Mouse (Mus musculus): ENCODE data around the gene Hspa8. TPM values are rescaled to one million over a fixed set of nuclear protein-coding genes. Genes with fewer than 3 reads are reported as not detected.
"Not testable (repeated sequence)": the region's sequence is repeated elsewhere in the genome, so short reads cannot be mapped to it uniquely, and the experiment has no call there.

The Hspa8 gene
- polyA plus RNA-seq, 1 experiment from 2014 or later = 3,041 TPM

DNA sequence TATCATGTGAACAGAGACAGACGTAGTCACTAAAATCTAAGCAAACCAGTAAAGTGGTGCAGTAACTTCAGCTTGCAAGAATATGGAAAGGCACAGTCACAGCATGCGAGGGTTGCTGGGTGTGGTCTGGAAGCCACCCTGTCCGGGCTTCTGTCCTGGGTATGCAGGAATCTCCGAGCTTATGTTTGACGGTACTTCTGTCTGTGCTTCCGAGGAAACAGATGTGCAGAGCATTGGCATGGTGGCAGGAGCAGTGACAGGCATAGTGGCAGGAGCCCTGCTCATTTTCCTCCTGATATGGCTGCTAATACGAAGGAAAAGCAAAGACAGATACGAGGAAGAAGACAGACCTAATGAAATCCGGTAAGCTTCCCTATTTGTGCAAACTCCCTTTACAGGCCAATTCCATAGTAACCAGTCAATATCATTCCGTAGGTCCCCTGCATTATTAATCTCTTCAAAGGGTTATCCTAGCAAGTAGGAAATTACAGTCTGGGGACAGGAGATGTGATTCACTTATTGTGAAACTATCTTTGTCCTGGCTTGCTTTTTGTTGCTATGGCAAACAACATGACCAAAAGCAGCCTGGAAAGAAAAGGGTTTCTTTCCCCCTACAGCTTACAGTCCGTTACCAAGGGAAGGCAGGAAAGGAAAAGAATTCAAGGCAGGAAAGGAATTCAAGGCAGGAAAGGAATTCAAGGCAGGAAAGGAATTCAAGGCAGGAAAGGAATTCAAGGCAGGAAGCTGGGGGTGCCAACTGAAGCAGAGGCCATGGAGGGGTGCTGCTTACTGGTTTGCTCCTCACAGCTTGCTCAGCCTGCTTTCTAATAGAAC is 19.7 kb upstream of the Hspa8 start:
- H3K4me3 ChIP-seq (replicated peaks; ENCODE audit: low read depth, low read length) = no peak overlapping the region
- no peak overlapping the region for H3K27ac ChIP-seq (replicated peaks; ENCODE audit: low read depth, low read length)
- H3K27me3 ChIP-seq (ENCODE audit: control insufficient read depth, insufficient read depth, low read length) = no peaks in the 10 kb centered on the region
- DNase-seq = no peak
- no peaks in the 10 kb centered on the region for H3K9me3 ChIP-seq (ENCODE audit: control insufficient read depth, low read length)
- H3K4me1 ChIP-seq (ENCODE audit: control insufficient read depth, insufficient read depth, low read length) = peaks cover 22% of the 10 kb centered on the region
- peaks cover 12% of the 10 kb centered on the region for H3K36me3 ChIP-seq (ENCODE audit: control insufficient read depth, insufficient read depth, low read length)
- no peak overlapping the region for H3K4me2 ChIP-seq (ENCODE audit: low read length)
- no peak for ATAC-seq (ENCODE audit: low FRiP score, low TSS enrichment)
- WGBS = 65% methylated on average over 11 of the region's 11 CpGs
- H3K9ac ChIP-seq (replicated peaks; ENCODE audit: low read length) = no peak overlapping the region

DNA sequence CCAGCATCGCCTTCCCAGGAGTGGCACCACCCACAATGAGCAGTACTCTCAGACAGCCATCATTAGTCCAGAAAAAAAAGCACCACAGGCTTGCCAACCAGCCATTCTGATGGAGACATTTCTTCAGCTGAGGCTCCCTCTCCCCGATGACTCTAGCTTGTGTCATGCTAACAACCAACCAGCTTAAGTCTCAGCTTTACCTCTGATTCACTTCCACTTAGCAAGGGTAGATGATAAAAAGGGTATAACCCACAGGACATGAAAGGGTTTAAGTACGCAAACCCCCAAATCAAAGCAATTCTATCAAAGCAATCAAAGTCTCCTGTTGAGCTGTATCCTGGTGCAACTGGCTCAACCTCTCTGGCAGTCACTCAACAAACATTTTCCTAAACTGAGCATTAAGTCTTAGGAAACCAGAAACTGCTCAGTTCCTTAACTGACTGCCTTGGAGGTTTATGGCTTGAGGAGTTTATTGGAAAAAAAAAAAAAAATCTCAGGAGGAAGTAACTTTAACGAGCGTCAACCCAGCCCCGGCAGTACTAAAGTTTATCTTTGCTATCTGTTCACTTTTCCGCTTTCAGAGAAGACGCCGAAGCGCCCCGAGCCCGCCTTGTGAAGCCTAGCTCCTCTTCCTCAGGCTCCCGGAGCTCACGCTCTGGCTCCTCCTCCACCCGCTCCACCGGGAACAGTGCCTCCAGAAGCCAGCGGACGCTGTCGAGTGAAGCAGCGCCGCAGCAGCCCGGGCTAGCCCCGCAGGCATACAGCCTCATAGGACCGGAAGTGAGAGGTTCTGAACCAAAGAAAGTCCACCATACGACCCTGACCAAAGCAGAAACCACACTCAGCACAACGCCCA is 18.8 kb upstream of the Hspa8 start:
- H3K4me2 ChIP-seq (ENCODE audit: low read length) = 0 out of 2 replicates have a peak overlapping the region, but pooled peaks have one; percentile 21
- 35% methylated on average over 26 of the region's 26 CpGs for WGBS
- ATAC-seq (ENCODE audit: low FRiP score, low TSS enrichment) = no peak
- H3K4me1 ChIP-seq (ENCODE audit: control insufficient read depth, insufficient read depth, low read length) = peaks cover 22% of the 10 kb centered on the region
- no peaks in the 10 kb centered on the region for H3K27me3 ChIP-seq (ENCODE audit: control insufficient read depth, insufficient read depth, low read length)
- DNase-seq = no peak
- H3K9ac ChIP-seq (replicated peaks; ENCODE audit: low read length) = no peak overlapping the region
- no peak overlapping the region for H3K27ac ChIP-seq (replicated peaks; ENCODE audit: low read depth, low read length)
- no peaks in the 10 kb centered on the region for H3K9me3 ChIP-seq (ENCODE audit: control insufficient read depth, low read length)
- peaks cover 10% of the 10 kb centered on the region for H3K36me3 ChIP-seq (ENCODE audit: control insufficient read depth, insufficient read depth, low read length)
- H3K4me3 ChIP-seq (replicated peaks; ENCODE audit: low read depth, low read length) = no peak overlapping the region

DNA sequence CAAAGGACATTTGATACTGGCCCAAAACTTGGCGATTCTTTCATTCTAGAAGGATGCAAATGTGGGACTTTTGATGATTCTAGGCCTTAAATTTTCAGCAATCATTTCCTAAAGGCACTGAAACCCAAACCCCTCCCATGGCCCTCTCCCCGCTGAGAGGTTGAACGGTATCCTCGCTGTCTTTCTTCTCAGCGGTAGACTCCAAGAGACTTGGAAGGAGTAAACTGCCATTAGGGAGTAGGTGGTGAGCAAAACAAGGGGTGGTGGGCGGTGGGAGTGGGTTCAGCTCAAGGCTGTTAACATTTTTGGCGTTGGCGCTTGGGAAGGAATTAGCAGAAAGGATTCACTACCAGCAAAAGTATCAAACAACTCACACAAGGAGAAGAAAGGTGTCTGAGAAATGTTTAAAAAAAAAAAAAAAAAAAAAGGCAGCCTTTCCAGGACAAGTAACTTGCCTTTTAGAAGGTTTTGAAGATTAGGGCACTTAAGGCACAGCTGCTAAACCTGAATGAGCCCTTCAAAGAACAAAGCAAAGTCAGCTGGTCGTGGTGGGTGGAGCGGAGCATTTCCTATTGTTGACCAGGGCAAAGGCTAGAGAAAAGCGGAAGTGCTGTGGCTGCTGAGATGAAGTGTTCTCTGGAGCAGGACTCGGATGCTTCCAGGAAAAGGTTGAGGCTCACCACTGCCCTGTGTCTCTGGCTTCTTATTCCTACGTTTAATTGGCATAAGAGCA is 17.0 kb upstream of the Hspa8 start:
- Histone ChIP-seq H3K9ac (replicated peaks; ENCODE audit: low read length) (peak overlapping the region; percentile 32; the same call in 1 of the 2 replicates), H3K4me3 (replicated peaks; ENCODE audit: low read depth, low read length) (no peak overlapping the region), H3K27me3 (ENCODE audit: control insufficient read depth, insufficient read depth, low read length) (no peaks in the 10 kb centered on the region), H3K4me2 (ENCODE audit: low read length) (peak overlapping the region; percentile 43), H3K4me1 (ENCODE audit: control insufficient read depth, insufficient read depth, low read length) (peaks cover 22% of the 10 kb centered on the region), H3K27ac (replicated peaks; ENCODE audit: low read depth, low read length) (peak overlapping the region; percentile 89), H3K9me3 (ENCODE audit: control insufficient read depth, low read length) (no peaks in the 10 kb centered on the region), H3K36me3 (ENCODE audit: control insufficient read depth, insufficient read depth, low read length) (peaks cover 8% of the 10 kb centered on the region)
- WGBS = 5% methylated on average over 13 of the region's 13 CpGs
- DNase-seq (peak; percentile 64), ATAC-seq (ENCODE audit: low FRiP score, low TSS enrichment) (no peak)

DNA sequence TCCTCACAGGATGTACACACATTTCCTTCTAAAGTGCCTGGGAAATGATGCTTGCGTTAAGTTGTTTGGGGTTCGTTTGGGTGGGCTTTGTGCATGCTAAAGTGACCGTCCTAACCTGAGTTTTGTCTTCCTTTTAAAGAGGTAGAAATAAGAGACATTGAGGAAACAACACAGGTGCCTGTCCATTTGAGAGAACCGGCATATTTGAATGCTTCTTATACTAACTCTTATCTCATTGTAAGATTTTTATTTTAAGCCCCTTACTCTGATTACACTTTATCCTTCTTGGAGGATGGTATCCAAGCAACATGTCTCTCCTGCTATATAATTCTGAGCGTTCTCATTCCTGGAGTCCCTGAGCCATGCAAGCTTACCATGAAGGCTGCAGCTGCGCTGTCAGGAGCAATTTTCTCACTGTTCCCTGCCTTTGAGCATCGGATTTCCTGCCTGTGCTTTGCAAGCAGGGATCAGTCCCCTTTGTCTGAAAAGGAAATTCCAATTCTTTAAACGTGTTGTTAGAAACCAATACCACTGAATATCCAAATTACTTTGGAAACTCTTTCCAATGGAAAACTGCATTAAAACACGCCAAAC is 16.3 kb upstream of the Hspa8 start:
- ATAC-seq (ENCODE audit: low FRiP score, low TSS enrichment) (peak; percentile 68; the same call in 1 of the 2 replicates), DNase-seq (peak; percentile 84)
- peak overlapping the region; percentile 43 for H3K4me2 ChIP-seq (ENCODE audit: low read length)
- H3K4me1 ChIP-seq (ENCODE audit: control insufficient read depth, insufficient read depth, low read length) = peaks cover 22% of the 10 kb centered on the region
- H3K4me3 ChIP-seq (replicated peaks; ENCODE audit: low read depth, low read length) = no peak overlapping the region
- peaks cover 8% of the 10 kb centered on the region for H3K36me3 ChIP-seq (ENCODE audit: control insufficient read depth, insufficient read depth, low read length)
- H3K9ac ChIP-seq (replicated peaks; ENCODE audit: low read length) = peak overlapping the region; percentile 32; the same call in 1 of the 2 replicates
- WGBS = 2% methylated on average over 9 of the region's 9 CpGs
- no peaks in the 10 kb centered on the region for H3K9me3 ChIP-seq (ENCODE audit: control insufficient read depth, low read length)
- H3K27me3 ChIP-seq (ENCODE audit: control insufficient read depth, insufficient read depth, low read length) = no peaks in the 10 kb centered on the region
- peak overlapping the region; percentile 89 for H3K27ac ChIP-seq (replicated peaks; ENCODE audit: low read depth, low read length)

DNA sequence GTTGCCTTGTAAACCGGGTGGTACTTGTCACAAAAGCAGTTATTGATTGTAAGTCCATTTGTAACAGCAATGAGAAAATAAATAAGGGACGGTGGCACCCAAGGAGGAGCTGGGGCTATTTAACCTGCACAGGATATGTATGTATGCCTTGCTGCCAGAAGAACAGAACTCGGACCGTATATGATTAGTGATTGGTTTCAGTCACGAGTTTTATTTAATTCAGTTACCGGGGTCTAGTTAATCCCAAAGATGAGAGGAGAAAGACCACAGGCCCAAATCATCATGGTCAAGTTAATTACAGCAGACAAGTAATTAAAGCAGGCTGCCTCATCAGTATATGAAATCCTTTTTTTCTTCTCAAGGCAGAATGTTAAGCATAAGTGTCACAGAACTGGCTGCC is 15.3 kb upstream of the Hspa8 start:
- no peaks in the 10 kb centered on the region for H3K27me3 ChIP-seq (ENCODE audit: control insufficient read depth, insufficient read depth, low read length)
- no peak for ATAC-seq (ENCODE audit: low FRiP score, low TSS enrichment)
- peak; percentile 58 for DNase-seq
- H3K9ac ChIP-seq (replicated peaks; ENCODE audit: low read length) = no peak overlapping the region; the same call in 1 of the 2 replicates
- H3K9me3 ChIP-seq (ENCODE audit: control insufficient read depth, low read length) = no peaks in the 10 kb centered on the region
- peaks cover 8% of the 10 kb centered on the region for H3K36me3 ChIP-seq (ENCODE audit: control insufficient read depth, insufficient read depth, low read length)
- no peak overlapping the region for H3K4me3 ChIP-seq (replicated peaks; ENCODE audit: low read depth, low read length)
- peaks cover 22% of the 10 kb centered on the region for H3K4me1 ChIP-seq (ENCODE audit: control insufficient read depth, insufficient read depth, low read length)
- no peak overlapping the region for H3K4me2 ChIP-seq (ENCODE audit: low read length)
- whole genome bisulfite sequencing = 12% methylated on average over 6 of the region's 6 CpGs
- H3K27ac ChIP-seq (replicated peaks; ENCODE audit: low read depth, low read length) = peak overlapping the region; percentile 89

DNA sequence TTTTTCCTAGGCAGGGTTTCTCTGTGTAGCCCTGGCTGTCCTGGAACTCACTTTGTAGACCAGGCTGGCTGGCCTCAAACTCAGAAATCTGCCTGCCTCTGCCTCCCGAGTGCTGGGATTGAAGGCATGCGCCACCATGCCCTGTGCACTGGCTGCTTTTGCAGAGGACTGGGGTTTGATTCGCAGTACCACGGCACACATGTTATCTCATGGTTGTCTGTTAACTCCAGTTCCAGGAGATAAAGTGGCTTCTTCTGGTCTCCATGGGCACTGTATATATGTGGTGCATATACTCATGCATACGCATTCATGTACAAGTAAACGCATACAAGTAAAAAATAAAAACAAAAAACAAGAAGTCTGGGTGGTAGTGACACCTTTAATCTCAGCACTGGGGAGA is 14.0 kb upstream of the Hspa8 start:
- not testable (repeated sequence) for H3K4me2 ChIP-seq (ENCODE audit: low read length); H3K9ac ChIP-seq (replicated peaks; ENCODE audit: low read length)
- H3K4me1 ChIP-seq (ENCODE audit: control insufficient read depth, insufficient read depth, low read length) = peaks cover 22% of the 10 kb centered on the region

DNA sequence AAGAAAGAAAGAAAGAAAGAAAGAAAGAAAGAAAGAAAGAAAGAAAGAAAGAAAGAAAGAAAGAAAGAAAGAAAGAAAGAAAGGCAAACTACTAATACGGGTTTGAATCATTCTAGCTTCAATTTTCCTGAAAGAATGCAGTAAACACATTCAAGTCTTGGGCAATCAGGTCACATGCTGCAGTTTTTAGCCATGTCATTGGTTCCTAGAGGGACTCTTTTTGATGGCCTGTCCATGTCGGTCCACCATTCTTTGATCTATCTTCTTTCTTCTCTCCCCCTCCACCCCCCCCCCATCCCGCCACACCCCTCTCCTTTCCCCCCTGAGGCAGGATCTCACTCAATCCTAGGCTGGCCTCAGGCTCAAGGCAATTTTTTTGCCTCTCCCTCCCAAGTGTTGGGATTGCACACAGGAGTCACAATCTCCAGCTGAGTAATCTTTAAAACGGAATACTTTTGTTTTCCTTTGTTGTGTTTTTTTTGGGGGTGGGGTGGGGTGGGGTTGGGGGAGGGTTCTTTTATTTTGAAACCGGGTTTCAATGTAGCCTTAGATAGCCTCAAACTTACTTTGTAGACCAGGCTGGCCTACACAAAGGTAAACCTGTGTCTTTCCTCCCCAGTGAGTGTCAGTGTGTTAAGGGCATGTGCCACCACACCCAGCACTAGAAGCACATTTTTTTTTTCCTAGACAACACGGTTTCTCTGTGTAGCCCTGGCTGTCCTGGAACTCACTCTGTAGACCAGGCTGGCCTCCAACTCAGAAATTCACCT is 8.7 kb upstream of the Hspa8 start:
- Histone ChIP-seq H3K4me2 (ENCODE audit: low read length) (no peak overlapping the region), H3K27me3 (ENCODE audit: control insufficient read depth, insufficient read depth, low read length) (no peaks in the 10 kb centered on the region), H3K4me1 (ENCODE audit: control insufficient read depth, insufficient read depth, low read length) (no peaks in the 10 kb centered on the region), H3K9ac (replicated peaks; ENCODE audit: low read length) (no peak overlapping the region), H3K27ac (replicated peaks; ENCODE audit: low read depth, low read length) (no peak overlapping the region), H3K36me3 (ENCODE audit: control insufficient read depth, insufficient read depth, low read length) (no peaks in the 10 kb centered on the region), H3K4me3 (replicated peaks; ENCODE audit: low read depth, low read length) (no peak overlapping the region), H3K9me3 (ENCODE audit: control insufficient read depth, low read length) (no peaks in the 10 kb centered on the region)
- no peak for ATAC-seq (ENCODE audit: low FRiP score, low TSS enrichment)
- no peak for DNase-seq
- WGBS = 62% methylated on average over 6 of the region's 6 CpGs

More for the DNA sequence above, 14.0 kb upstream of the Hspa8 start:
- H3K36me3 ChIP-seq (ENCODE audit: control insufficient read depth, insufficient read depth, low read length); H3K27ac ChIP-seq (replicated peaks; ENCODE audit: low read depth, low read length); H3K4me3 ChIP-seq (replicated peaks; ENCODE audit: low read depth, low read length); ATAC-seq (ENCODE audit: low FRiP score, low TSS enrichment); H3K9me3 ChIP-seq (ENCODE audit: control insufficient read depth, low read length); H3K27me3 ChIP-seq (ENCODE audit: control insufficient read depth, insufficient read depth, low read length); DNase-seq: not testable (repeated sequence)
- WGBS = 98% methylated on average over 6 of the region's 6 CpGs
